Mouse (Mus musculus) cortical plate, adult 2 months (tissue): ENCODE data around the gene Rtn4r. TPM values are rescaled to one million over a fixed set of nuclear protein-coding genes. Genes with fewer than 3 reads are reported as not detected.

Experiments used
- H3K27ac ChIP-seq: fragments of 200-500 bp; 2 replicates; pipeline ENCODE4 v1.5.1; 2012; ENCODE audit warnings: low read length, control low read depth, inconsistent platforms; ENCODE audit not compliant: insufficient read depth
- H3K4me1 ChIP-seq: fragments of 200-500 bp; 2 replicates; pipeline ENCODE4 v1.6.1; 2011; ENCODE audit warnings: low read length; ENCODE audit not compliant: control insufficient read depth, insufficient read depth
- H3K4me3 ChIP-seq: fragments of 200-500 bp; 2 replicates; pipeline ENCODE4 v1.5.1; 2011; ENCODE audit warnings: mild to moderate bottlenecking, low read length, control low read depth; ENCODE audit not compliant: insufficient read depth
- CTCF ChIP-seq: fragments of 200-500 bp; IDR thresholded peaks from 2 replicates; pipeline ENCODE4 v1.5.1; 2011; ENCODE audit warnings: mild to moderate bottlenecking, control low read depth, low read length; ENCODE audit not compliant: insufficient read depth; ENCODE audit errors: extremely low read depth
- POLR2A ChIP-seq: fragments of 200-500 bp; IDR thresholded peaks from 2 replicates; pipeline ENCODE4 v1.6.1; 2011; ENCODE audit warnings: mild to moderate bottlenecking, low read length, control low read depth; ENCODE audit not compliant: insufficient read depth; ENCODE audit errors: extremely low read depth
- polyA plus RNA-seq: library from polyadenylated mRNA; depleted of rRNA; stranded (reverse); fragments of >200 nt; gene quantifications from 2 replicates; pipeline ENCODE4 v1.2.3, GENCODE M21; 2012

The Rtn4r gene
- polyA plus RNA-seq, 1 experiment: 225 TPM

GRCm38 (mm10) chr16:18166613-18167190 is 39.3 kb downstream of the Rtn4r start:
- Histone ChIP-seq H3K27ac (0 out of 2 replicates have a peak overlapping the region, but pooled peaks have one; percentile 45), H3K4me1 (peaks cover 6% of the 10 kb centered on the region), H3K4me3 (no peak overlapping the region)
- no peak for TF ChIP-seq POLR2A
- no peak for TF ChIP-seq CTCF

- Histone ChIP-seq H3K4me1 (peaks cover 5% of the 10 kb centered on the region), H3K4me3 (no peak overlapping the region), H3K27ac (no peak overlapping the region)
- TF ChIP-seq CTCF (no peak), POLR2A (no peak)
These were observed 41.7 kb downstream of the Rtn4r start for GRCm38 (mm10) chr16:18169156-18169555.

- no peak for TF ChIP-seq CTCF
- no peak for TF ChIP-seq POLR2A
- H3K4me3 ChIP-seq: no peak overlapping the region
- no peak overlapping the region for H3K27ac ChIP-seq
- H3K4me1 ChIP-seq: peaks cover 9% of the 10 kb centered on the region
These were observed 42.3 kb downstream of the Rtn4r start for GRCm38 (mm10) chr16:18169776-18170175.

- Histone ChIP-seq H3K27ac (peak overlapping the region; percentile 55), H3K4me1 (peaks cover 13% of the 10 kb centered on the region), H3K4me3 (no peak overlapping the region)
- no peak for TF ChIP-seq POLR2A
- peak; percentile 88 for TF ChIP-seq CTCF
These were observed 44.9 kb downstream of the Rtn4r start for GRCm38 (mm10) chr16:18172266-18172855.

GRCm38 (mm10) chr16:18173231-18173630 is 45.8 kb downstream of the Rtn4r start:
- no peak for TF ChIP-seq POLR2A
- TF ChIP-seq CTCF: no peak
- Histone ChIP-seq H3K4me3 (no peak overlapping the region), H3K4me1 (peaks cover 13% of the 10 kb centered on the region), H3K27ac (peak overlapping the region; percentile 55; the same call in 1 of the 2 replicates)

- H3K27ac ChIP-seq: peak overlapping the region; percentile 6; the same call in 1 of the 2 replicates
- 0 out of 2 replicates have a peak, but pooled peaks have one; percentile 23 for TF ChIP-seq POLR2A
- no peak for TF ChIP-seq CTCF
- no peak overlapping the region for H3K4me3 ChIP-seq
These were observed 46.3 kb downstream of the Rtn4r start for GRCm38 (mm10) chr16:18173788-18174187.

GRCm38 (mm10) chr16:18175817-18176541 is 48.5 kb downstream of the Rtn4r start:
- Histone ChIP-seq H3K27ac (no peak overlapping the region), H3K4me3 (no peak overlapping the region), H3K4me1 (peaks cover 13% of the 10 kb centered on the region)
- TF ChIP-seq CTCF: no peak
- no peak for TF ChIP-seq POLR2A

More at GRCm38 (mm10) chr16:18173788-18174187, 46.3 kb downstream of the Rtn4r start:
- peaks cover 13% of the 10 kb centered on the region for H3K4me1 ChIP-seq

GRCm38 (mm10) chr16:18176758-18177157 is 49.3 kb downstream of the Rtn4r start:
- TF ChIP-seq POLR2A: no peak
- no peak for TF ChIP-seq CTCF
- H3K27ac ChIP-seq: no peak overlapping the region
- H3K4me1 ChIP-seq: peaks cover 13% of the 10 kb centered on the region
- H3K4me3 ChIP-seq: no peak overlapping the region

GRCm38 (mm10) chr16:18179591-18179990 is 52.1 kb downstream of the Rtn4r start:
- Histone ChIP-seq H3K4me3 (no peak overlapping the region), H3K4me1 (peaks cover 7% of the 10 kb centered on the region), H3K27ac (no peak overlapping the region)
- no peak for TF ChIP-seq CTCF
